Mouse (Mus musculus) stomach, postnatal 0 days (tissue): ENCODE data around the gene B230104I21Rik.
A peak's percentile ranks its signal among the peaks of the same experiment; 100 is the strongest.

ENCODE experiments used
- CTCF ChIP-seq: IDR thresholded peaks from 2 replicates; pipeline ENCODE4 v1.5.1; 2016; ENCODE audit warnings: antibody characterized with exemption, low read depth, mild to moderate bottlenecking, moderate library complexity
- EP300 ChIP-seq: optimal IDR thresholded peaks from 2 replicates; pipeline ENCODE3; 2016; ENCODE audit warnings: antibody characterized with exemption

DNA sequence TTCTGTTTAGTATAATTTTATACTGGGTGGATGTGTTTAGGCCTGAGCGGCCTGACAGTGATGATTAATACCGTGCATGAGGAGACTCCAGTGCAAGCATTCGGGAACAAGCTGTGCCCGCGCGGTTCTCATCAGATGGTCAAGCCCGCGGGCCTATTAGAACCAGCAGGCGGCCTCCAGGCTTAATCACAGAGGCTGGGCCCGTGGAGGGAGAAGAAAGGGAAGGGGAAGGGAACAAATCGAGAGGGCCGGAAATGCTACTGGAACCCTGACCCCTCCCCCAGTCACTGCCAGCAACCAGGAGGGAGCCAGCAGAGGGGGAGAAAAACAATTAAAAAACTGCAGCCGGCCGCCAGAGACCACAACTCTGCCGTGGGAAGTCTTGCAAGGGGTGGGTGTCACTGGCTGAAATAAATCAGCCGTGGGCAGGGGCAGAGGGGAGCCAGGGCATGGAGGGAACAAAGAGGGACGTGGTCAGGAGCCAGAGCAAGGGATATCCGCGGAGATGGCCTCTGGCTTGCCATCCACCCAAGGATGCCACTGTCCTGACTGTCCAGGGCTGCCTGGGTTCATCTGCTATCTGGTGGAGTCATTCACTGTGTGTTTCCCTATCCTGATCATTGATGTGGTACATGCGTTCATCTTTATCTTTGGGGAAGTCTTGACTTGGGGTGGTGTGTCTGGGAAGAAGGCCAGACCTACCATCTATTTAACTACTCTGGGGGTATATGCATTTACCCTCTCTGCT is 54.6 kb downstream of the B230104I21Rik start:
- TF ChIP-seq CTCF = peak; percentile 41
- no peak for TF ChIP-seq EP300
